Mouse (Mus musculus): ENCODE measurements around the gene Src. TPM values are rescaled to one million over a fixed set of nuclear protein-coding genes. Genes with fewer than 3 reads are reported as not detected.

The Src gene
- polyA plus RNA-seq, 1 experiment: 15.4 TPM

DNA sequence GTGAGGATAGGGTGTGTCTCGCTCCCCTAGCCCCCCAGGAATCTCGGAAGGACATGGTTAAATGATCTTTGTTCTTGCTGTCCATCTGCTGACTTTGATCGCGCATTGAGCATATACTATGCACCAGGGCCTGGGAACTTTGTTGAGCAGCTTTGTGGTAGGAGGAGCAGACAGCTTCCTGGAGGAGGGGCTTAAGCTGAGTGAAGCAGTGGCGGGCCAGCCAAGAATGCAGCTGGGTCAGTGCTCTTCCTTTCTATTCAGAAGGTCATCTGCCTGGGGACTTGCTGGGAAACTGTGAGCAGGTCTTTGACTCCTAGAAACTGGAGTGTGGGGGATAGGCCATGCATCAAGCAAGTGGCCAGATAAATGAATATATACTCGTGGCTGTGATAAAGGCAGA is 7.9 kb downstream of the Src start:
- 71% methylated on average over 6 of the region's 6 CpGs for WGBS
- H3K27ac ChIP-seq (ENCODE audit: control insufficient read depth, insufficient read depth, low read depth, low read length, poor library complexity): no peak overlapping the region
- H3K4me3 ChIP-seq (replicated peaks; ENCODE audit: control insufficient read depth, low read depth, low read length): no peak overlapping the region
- H3K4me1 ChIP-seq (ENCODE audit: control insufficient read depth, insufficient read depth, low read length): peaks cover 2% of the 10 kb centered on the region
- TF ChIP-seq POLR2A (IDR thresholded peaks at IDR 0.05; ENCODE audit: borderline replicate concordance, control insufficient read depth, low read depth, low read length) (no peak), CTCF (IDR thresholded peaks at IDR 0.05; ENCODE audit: control insufficient read depth, insufficient read depth, low read length) (no peak)

DNA sequence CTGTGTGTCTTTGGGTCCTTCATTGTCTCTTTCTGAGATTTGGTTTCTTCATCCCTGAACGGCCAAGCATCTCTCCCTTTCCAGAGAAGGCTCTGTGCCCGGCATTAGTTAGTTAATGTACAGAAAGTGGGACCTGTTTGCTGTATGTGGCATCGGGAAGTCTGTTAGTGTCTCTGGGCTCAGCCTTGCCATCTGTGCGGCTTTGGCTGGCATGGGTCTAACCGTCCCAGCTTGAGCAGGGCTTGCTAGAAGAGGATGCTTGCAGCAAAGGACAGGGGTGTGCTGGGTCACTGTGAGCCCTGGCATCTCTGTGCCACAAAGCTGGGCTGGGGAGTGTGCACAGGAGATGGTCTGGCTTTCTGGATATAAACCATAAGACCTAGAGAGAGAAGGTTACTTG is 8.9 kb downstream of the Src start:
- 77% methylated on average over 5 of the region's 5 CpGs for WGBS
- Histone ChIP-seq H3K4me1 (ENCODE audit: control insufficient read depth, insufficient read depth, low read length) (peaks cover 2% of the 10 kb centered on the region), H3K4me3 (replicated peaks; ENCODE audit: control insufficient read depth, low read depth, low read length) (no peak overlapping the region)

DNA sequence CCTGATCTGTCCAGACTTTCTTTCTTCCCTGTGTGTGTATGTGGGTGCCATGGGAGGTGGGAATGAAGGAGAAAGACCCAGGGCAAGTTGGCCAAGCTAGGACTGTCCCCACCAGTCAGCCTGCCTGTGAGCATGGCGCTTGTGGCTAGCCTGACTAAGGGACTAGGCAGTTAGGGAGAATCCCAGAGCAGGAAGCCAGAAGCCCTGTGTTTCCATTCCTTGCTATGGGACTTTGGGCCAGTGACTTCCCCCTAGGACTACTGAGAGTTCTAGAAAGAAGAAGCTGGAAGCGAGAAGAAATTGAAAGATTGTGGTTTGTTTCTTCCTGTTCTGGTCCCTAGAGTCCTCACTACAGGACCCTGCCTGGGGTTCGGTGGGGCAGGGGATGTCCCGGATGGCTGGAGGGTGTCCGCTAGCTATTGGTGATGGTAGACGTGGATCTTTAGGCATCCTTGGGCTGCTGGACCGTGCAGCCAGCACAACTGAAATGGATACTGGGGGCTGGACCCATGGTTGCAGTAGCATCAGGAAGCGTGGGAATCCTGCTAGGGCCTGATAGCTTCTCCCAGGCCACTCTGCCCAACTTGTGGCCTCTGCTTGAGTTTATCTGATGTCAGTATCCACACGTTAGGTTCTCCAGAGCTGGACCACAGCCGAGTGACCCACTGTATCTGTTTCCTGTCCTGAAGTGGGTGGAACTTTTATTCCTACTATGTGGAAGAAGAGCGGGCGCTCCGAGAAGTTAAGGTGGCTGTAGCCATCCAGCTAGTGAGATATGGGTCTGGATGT is 10.3 kb downstream of the Src start:
- H3K4me1 ChIP-seq (ENCODE audit: control insufficient read depth, insufficient read depth, low read length): peaks cover 2% of the 10 kb centered on the region
- TF ChIP-seq POLR2A (IDR thresholded peaks at IDR 0.05; ENCODE audit: borderline replicate concordance, control insufficient read depth, low read depth, low read length) (no peak), CTCF (IDR thresholded peaks at IDR 0.05; ENCODE audit: control insufficient read depth, insufficient read depth, low read length) (no peak)
- H3K4me3 ChIP-seq (replicated peaks; ENCODE audit: control insufficient read depth, low read depth, low read length): no peak overlapping the region
- H3K27ac ChIP-seq (ENCODE audit: control insufficient read depth, insufficient read depth, low read depth, low read length, poor library complexity): 0 out of 2 replicates have a peak overlapping the region, but pooled peaks have one; percentile 24
- WGBS: 30% methylated on average over 13 of the region's 13 CpGs

More for the DNA sequence above, 8.9 kb downstream of the Src start:
- H3K27ac ChIP-seq (ENCODE audit: control insufficient read depth, insufficient read depth, low read depth, low read length, poor library complexity): no peak overlapping the region
- TF ChIP-seq POLR2A (IDR thresholded peaks at IDR 0.05; ENCODE audit: borderline replicate concordance, control insufficient read depth, low read depth, low read length): no peak
- no peak for TF ChIP-seq CTCF (IDR thresholded peaks at IDR 0.05; ENCODE audit: control insufficient read depth, insufficient read depth, low read length)

DNA sequence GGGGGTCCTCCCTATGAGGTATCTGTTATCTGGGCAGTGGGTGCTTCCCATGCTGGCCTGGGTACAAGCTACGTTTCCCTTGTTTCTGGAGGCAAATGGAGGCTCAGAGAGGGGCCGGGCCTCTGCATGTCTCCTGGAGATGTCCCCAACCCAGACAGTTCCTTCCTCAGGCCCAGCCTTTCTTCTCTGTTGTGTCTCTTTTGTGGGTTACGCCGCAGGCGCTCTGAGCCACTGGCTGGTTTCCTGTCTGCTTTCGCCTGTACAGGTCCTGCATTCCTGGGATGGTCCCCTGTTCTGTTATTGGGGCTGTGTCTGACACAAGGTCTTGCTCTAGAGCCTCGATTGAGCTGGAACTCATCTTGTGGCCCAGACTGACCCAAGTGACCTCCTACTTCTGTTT is 11.5 kb downstream of the Src start:
- Histone ChIP-seq H3K27ac (ENCODE audit: control insufficient read depth, insufficient read depth, low read depth, low read length, poor library complexity) (no peak overlapping the region), H3K4me3 (replicated peaks; ENCODE audit: control insufficient read depth, low read depth, low read length) (no peak overlapping the region), H3K4me1 (ENCODE audit: control insufficient read depth, insufficient read depth, low read length) (peaks cover 2% of the 10 kb centered on the region)
- TF ChIP-seq CTCF (IDR thresholded peaks at IDR 0.05; ENCODE audit: control insufficient read depth, insufficient read depth, low read length): no peak
- 15% methylated on average over 7 of the region's 7 CpGs for WGBS

DNA sequence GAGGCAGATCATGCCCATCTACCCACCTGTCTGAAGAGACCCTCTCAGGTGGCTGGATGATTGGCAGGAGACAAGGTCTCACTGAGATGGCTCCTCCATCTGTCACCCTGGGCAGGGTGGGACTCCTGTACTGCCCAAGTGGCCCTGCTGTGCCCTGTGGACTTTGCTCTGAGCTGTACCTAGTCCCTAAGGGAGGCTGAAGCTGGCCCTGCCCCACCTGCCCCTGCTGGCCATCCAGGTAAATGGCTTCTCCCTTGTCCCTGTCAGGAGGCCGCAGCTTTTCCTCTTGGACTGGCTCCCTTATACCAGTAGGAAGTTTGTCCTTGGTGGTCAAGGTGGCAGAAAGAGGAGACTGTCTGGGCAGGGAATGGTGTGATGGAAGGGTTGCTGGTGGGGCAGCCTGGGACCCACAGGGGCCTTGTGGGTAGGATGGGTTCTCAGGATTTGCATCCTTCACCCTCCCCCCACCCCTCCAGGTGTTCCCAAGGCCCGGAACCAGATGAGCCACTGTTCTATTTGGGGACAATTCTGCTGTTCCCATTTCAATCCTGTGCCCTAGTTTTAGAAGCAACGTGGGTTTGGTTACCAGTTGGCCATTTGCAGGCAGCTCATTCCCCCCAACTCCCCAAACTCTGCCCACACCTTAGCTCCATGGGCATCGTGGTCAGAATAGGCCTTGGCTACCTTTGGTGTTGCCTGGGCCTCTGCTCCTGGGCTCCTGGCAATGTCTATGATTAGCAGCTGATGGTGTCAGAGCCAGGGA is 12.6 kb downstream of the Src start:
- H3K4me3 ChIP-seq (replicated peaks; ENCODE audit: control insufficient read depth, low read depth, low read length): no peak overlapping the region
- H3K27ac ChIP-seq (ENCODE audit: control insufficient read depth, insufficient read depth, low read depth, low read length, poor library complexity): no peak overlapping the region
- H3K4me1 ChIP-seq (ENCODE audit: control insufficient read depth, insufficient read depth, low read length): peaks cover 2% of the 10 kb centered on the region
- WGBS: 82% methylated on average over 4 of the region's 4 CpGs
- TF ChIP-seq CTCF (IDR thresholded peaks at IDR 0.05; ENCODE audit: control insufficient read depth, insufficient read depth, low read length) (no peak), POLR2A (IDR thresholded peaks at IDR 0.05; ENCODE audit: borderline replicate concordance, control insufficient read depth, low read depth, low read length) (no peak)

DNA sequence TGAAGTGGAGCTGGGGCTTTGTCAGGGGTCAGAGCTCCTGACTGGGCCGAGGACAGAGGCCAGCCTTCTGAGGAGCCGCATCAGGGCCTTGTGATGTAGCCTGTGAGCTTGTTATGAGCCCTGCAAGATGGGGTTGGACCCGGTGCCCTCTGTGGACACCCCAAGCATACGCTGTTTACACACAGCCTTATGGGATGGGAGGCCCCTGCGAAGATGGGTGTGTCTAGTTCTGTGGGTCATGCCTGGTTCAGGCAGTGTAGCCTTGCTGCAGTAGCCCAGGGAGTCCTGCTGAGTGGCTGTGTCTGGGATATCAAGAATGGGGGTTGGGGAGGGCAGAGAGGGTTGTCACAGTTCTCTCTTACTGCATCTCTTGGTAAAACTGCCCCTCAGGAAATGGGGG is 13.7 kb downstream of the Src start:
- Histone ChIP-seq H3K4me1 (ENCODE audit: control insufficient read depth, insufficient read depth, low read length) (peaks cover 2% of the 10 kb centered on the region), H3K4me3 (replicated peaks; ENCODE audit: control insufficient read depth, low read depth, low read length) (no peak overlapping the region), H3K27ac (ENCODE audit: control insufficient read depth, insufficient read depth, low read depth, low read length, poor library complexity) (no peak overlapping the region)
- TF ChIP-seq CTCF (IDR thresholded peaks at IDR 0.05; ENCODE audit: control insufficient read depth, insufficient read depth, low read length) (no peak), POLR2A (IDR thresholded peaks at IDR 0.05; ENCODE audit: borderline replicate concordance, control insufficient read depth, low read depth, low read length) (no peak)
- WGBS: 80% methylated on average over 5 of the region's 5 CpGs

DNA sequence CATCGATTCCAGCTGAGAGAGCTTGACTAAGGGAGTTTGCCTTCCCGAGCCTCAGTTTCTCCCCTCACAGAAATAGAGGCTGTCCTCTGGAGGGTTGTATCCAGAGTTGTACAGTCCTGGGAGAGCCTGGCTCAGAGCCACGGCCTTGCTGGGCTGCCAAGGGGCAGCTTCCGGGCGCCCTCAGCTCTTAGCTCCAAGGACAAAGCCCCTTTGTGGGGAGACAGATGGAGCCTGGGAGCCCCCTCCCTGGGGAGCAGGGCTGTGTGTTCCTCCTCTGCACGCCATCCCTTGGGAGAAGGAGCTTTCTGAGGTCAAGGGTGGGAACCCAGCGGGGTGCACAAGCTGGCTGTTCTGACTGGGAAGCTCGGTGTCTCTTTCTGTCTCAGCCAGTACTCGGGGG is 14.2 kb downstream of the Src start:
- H3K4me1 ChIP-seq (ENCODE audit: control insufficient read depth, insufficient read depth, low read length): peaks cover 2% of the 10 kb centered on the region
- H3K4me3 ChIP-seq (replicated peaks; ENCODE audit: control insufficient read depth, low read depth, low read length): no peak overlapping the region
- no peak overlapping the region for H3K27ac ChIP-seq (ENCODE audit: control insufficient read depth, insufficient read depth, low read depth, low read length, poor library complexity)
- no peak for TF ChIP-seq POLR2A (IDR thresholded peaks at IDR 0.05; ENCODE audit: borderline replicate concordance, control insufficient read depth, low read depth, low read length)
- no peak for TF ChIP-seq CTCF (IDR thresholded peaks at IDR 0.05; ENCODE audit: control insufficient read depth, insufficient read depth, low read length)
- 76% methylated on average over 9 of the region's 9 CpGs for WGBS

DNA sequence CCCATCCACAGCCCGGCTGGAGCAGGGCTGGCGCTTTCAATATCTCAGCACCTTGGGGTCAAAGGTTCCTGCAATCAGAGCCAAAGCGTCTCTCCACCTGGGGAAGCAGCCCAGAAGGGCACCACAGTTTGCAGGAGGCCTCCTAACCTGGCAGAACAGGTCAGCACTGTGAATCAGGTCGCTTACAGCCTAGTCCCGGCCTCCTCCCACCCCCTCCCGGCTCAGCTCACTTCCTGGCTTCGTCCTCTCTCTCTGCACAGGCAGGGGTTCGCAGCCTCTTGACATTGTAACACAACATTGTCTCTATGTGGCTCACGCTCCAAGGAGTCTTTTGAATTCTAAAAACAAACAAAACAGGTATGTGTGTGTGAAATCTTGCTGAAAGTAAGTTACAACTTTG is 15.8 kb downstream of the Src start:
- TF ChIP-seq POLR2A (IDR thresholded peaks at IDR 0.05; ENCODE audit: borderline replicate concordance, control insufficient read depth, low read depth, low read length): no peak
- TF ChIP-seq CTCF (IDR thresholded peaks at IDR 0.05; ENCODE audit: control insufficient read depth, insufficient read depth, low read length): no peak
- no peak overlapping the region for H3K4me3 ChIP-seq (replicated peaks; ENCODE audit: control insufficient read depth, low read depth, low read length)
- H3K27ac ChIP-seq (ENCODE audit: control insufficient read depth, insufficient read depth, low read depth, low read length, poor library complexity): no peak overlapping the region
- 77% methylated on average over 9 of the region's 9 CpGs for WGBS
- no peaks in the 10 kb centered on the region for H3K4me1 ChIP-seq (ENCODE audit: control insufficient read depth, insufficient read depth, low read length)

Data from bone marrow, adult 2 months (tissue).